Mouse (Mus musculus) neural tube, embryonic 14.5 days (tissue): ENCODE measurements around the gene Eid2. TPM values are rescaled to one million over a fixed set of nuclear protein-coding genes. Genes with fewer than 3 reads are reported as not detected.

Experiments
- ATAC-seq: fragments of 200-750 bp; cut with Nextera tagmentation; 2 replicates; pipeline ENCODE4 v1.8.0; 2017; ENCODE audit warnings: low read depth, mild to moderate bottlenecking, moderate TSS enrichment, moderate library complexity
- H3K27ac ChIP-seq: fragments of 300-500 bp; sonication (generic); 2 replicates; pipeline ENCODE4 v1.5.1; 2014; ENCODE audit warnings: low read depth, mild to moderate bottlenecking, control low read depth, low read length, moderate library complexity, mixed read lengths
- H3K27me3 ChIP-seq: fragments of 300-500 bp; sonication (generic); 2 replicates; pipeline ENCODE4 v1.6.1; 2014; ENCODE audit warnings: low read length; ENCODE audit not compliant: control insufficient read depth, insufficient read depth
- H3K36me3 ChIP-seq: fragments of 300-500 bp; sonication (generic); 2 replicates; pipeline ENCODE4 v1.6.1; 2014; ENCODE audit warnings: low read length, mixed read lengths; ENCODE audit not compliant: control insufficient read depth, insufficient read depth
- H3K4me1 ChIP-seq: fragments of 300-500 bp; sonication (generic); 2 replicates; pipeline ENCODE4 v1.6.1; 2014; ENCODE audit warnings: low read length; ENCODE audit not compliant: control insufficient read depth, insufficient read depth
- H3K4me2 ChIP-seq: fragments of 300-500 bp; sonication (generic); 2 replicates; pipeline ENCODE4 v1.6.1; 2014; ENCODE audit warnings: mild to moderate bottlenecking, low read depth, low read length, control low read depth
- H3K4me3 ChIP-seq: fragments of 300-500 bp; sonication (generic); 2 replicates; pipeline ENCODE4 v1.5.1; 2014; ENCODE audit warnings: low read depth, low read length, control low read depth, mixed read lengths
- H3K9ac ChIP-seq: fragments of 300-500 bp; sonication (generic); replicated peaks from 2 replicates; pipeline ENCODE4 v1.6.1; 2014; ENCODE audit warnings: low read depth, mild to moderate bottlenecking, control low read depth, low read length, mixed read lengths
- H3K9me3 ChIP-seq: fragments of 300-500 bp; sonication (generic); 2 replicates; pipeline ENCODE4 v1.6.1; 2016; ENCODE audit warnings: low read length; ENCODE audit not compliant: control insufficient read depth
- WGBS: fragments of 180-500 bp; shearing (Covaris S2); extraction: QIAGEN DNeasy Blood & Tissue Kit; methylation state at CpG from one replicate; pipeline ENCODE4 v1.1.7; 2014; 5-methylcytosine and 5-hydroxymethylcytosine counted together
- polyA plus RNA-seq: library from polyadenylated mRNA; unstranded; fragments of >200 nt; fragmentation: Nextera tagmentation; extraction: Ambion mirVana; gene quantifications from 2 replicates; pipeline ENCODE4 v1.2.1, GENCODE M21; 2014

Eid2 gene
- polyA plus RNA-seq, 1 experiment from 2014 or later = 7.8 TPM

- H3K36me3 ChIP-seq = no peaks in the 10 kb centered on the region
- no peak overlapping the region for H3K4me2 ChIP-seq
- no peak overlapping the region for H3K9ac ChIP-seq
- 26% methylated on average over 5 of the region's 5 CpGs for WGBS
- no peak for ATAC-seq
- H3K27ac ChIP-seq = no peak overlapping the region
- no peaks in the 10 kb centered on the region for H3K9me3 ChIP-seq
- H3K4me1 ChIP-seq = no peaks in the 10 kb centered on the region
- no peak overlapping the region for H3K4me3 ChIP-seq
- no peaks in the 10 kb centered on the region for H3K27me3 ChIP-seq
These were observed 4.8 kb upstream of the Eid2 start for GRCm38 (mm10) chr7:28262861-28263260.

- Histone ChIP-seq H3K4me3 (no peak overlapping the region), H3K36me3 (no peaks in the 10 kb centered on the region), H3K27ac (no peak overlapping the region), H3K9me3 (no peaks in the 10 kb centered on the region), H3K27me3 (no peaks in the 10 kb centered on the region), H3K9ac (no peak overlapping the region), H3K4me1 (no peaks in the 10 kb centered on the region), H3K4me2 (no peak overlapping the region)
- ATAC-seq = no peak
- WGBS = 8% methylated on average over 14 of the region's 15 CpGs
These were observed 3.9 kb upstream of the Eid2 start for GRCm38 (mm10) chr7:28263786-28264185.

GRCm38 (mm10) chr7:28265391-28265790 is 2.3 kb upstream of the Eid2 start:
- no peak for ATAC-seq
- Histone ChIP-seq H3K27ac (no peak overlapping the region), H3K9ac (no peak overlapping the region), H3K4me1 (no peaks in the 10 kb centered on the region), H3K36me3 (no peaks in the 10 kb centered on the region; the same call in 1 of the 2 replicates), H3K9me3 (no peaks in the 10 kb centered on the region), H3K4me2 (no peak overlapping the region), H3K27me3 (no peaks in the 10 kb centered on the region), H3K4me3 (no peak overlapping the region)
- WGBS = 88% methylated on average over 13 of the region's 13 CpGs

- under 1% methylated on average over 35 of the region's 62 CpGs for WGBS
- Histone ChIP-seq H3K36me3 (peaks cover 2% of the 10 kb centered on the region; the same call in 1 of the 2 replicates), H3K4me2 (peak overlapping the region; percentile 80), H3K4me3 (peak overlapping the region; percentile 90), H3K27ac (peak overlapping the region; percentile 91), H3K27me3 (no peaks in the 10 kb centered on the region), H3K9ac (peak overlapping the region; percentile 99), H3K9me3 (no peaks in the 10 kb centered on the region), H3K4me1 (no peaks in the 10 kb centered on the region)
- peak; percentile 73 for ATAC-seq
These were observed 406 bp downstream of the Eid2 start for GRCm38 (mm10) chr7:28268042-28268531.

- no peaks in the 10 kb centered on the region for H3K9me3 ChIP-seq
- H3K36me3 ChIP-seq = peaks cover 4% of the 10 kb centered on the region; the same call in 1 of the 2 replicates
- H3K4me3 ChIP-seq = peak overlapping the region; percentile 90
- H3K27ac ChIP-seq = peak overlapping the region; percentile 91
- H3K4me1 ChIP-seq = no peaks in the 10 kb centered on the region
- H3K4me2 ChIP-seq = peak overlapping the region; percentile 80
- WGBS = 28% methylated on average over 16 of the region's 16 CpGs
- no peak for ATAC-seq
- H3K9ac ChIP-seq = peak overlapping the region; percentile 99
- H3K27me3 ChIP-seq = no peaks in the 10 kb centered on the region
These were observed 895 bp downstream of the Eid2 start for GRCm38 (mm10) chr7:28268576-28268975.

- WGBS = 94% methylated on average over 12 of the region's 12 CpGs
- no peaks in the 10 kb centered on the region for H3K9me3 ChIP-seq
- H3K27me3 ChIP-seq = no peaks in the 10 kb centered on the region
- ATAC-seq = no peak
- no peak overlapping the region for H3K9ac ChIP-seq
- H3K4me2 ChIP-seq = peak overlapping the region; percentile 80; the same call in 1 of the 2 replicates
- peak overlapping the region; percentile 90; the same call in 1 of the 2 replicates for H3K4me3 ChIP-seq
- no peaks in the 10 kb centered on the region for H3K4me1 ChIP-seq
- peaks cover 4% of the 10 kb centered on the region; the same call in 1 of the 2 replicates for H3K36me3 ChIP-seq
- H3K27ac ChIP-seq = no peak overlapping the region
These were observed 1.7 kb downstream of the Eid2 start for GRCm38 (mm10) chr7:28269355-28269754.

GRCm38 (mm10) chr7:28271761-28272160 is 4.1 kb downstream of the Eid2 start:
- no peak overlapping the region for H3K9ac ChIP-seq
- H3K27ac ChIP-seq = no peak overlapping the region
- no peaks in the 10 kb centered on the region for H3K27me3 ChIP-seq
- H3K4me3 ChIP-seq = no peak overlapping the region
- ATAC-seq = no peak
- H3K9me3 ChIP-seq = no peaks in the 10 kb centered on the region
- peaks cover 4% of the 10 kb centered on the region; the same call in 1 of the 2 replicates for H3K36me3 ChIP-seq
- no peak overlapping the region for H3K4me2 ChIP-seq
- WGBS = 76% methylated on average over 3 of the region's 3 CpGs
- no peaks in the 10 kb centered on the region for H3K4me1 ChIP-seq

GRCm38 (mm10) chr7:28277237-28277614 is 9.5 kb downstream of the Eid2 start:
- Histone ChIP-seq H3K4me1 (0 out of 2 replicates have a peak, but pooled peaks cover 7% of the 10 kb centered on the region), H3K9me3 (no peaks in the 10 kb centered on the region), H3K36me3 (peaks cover 4% of the 10 kb centered on the region; the same call in 1 of the 2 replicates), H3K4me2 (no peak overlapping the region), H3K27ac (no peak overlapping the region), H3K4me3 (no peak overlapping the region; the same call in 1 of the 2 replicates), H3K9ac (no peak overlapping the region), H3K27me3 (no peaks in the 10 kb centered on the region)
- no peak for ATAC-seq
- 61% methylated on average over 8 of the region's 8 CpGs for WGBS

GRCm38 (mm10) chr7:28277615-28278278 is 10.1 kb downstream of the Eid2 start, which contains the start of gene Eid2b:
Gene Eid2b, plus strand, starts transcription at chr7:28277739.
- Histone ChIP-seq H3K27me3 (no peaks in the 10 kb centered on the region), H3K4me1 (0 out of 2 replicates have a peak, but pooled peaks cover 7% of the 10 kb centered on the region), H3K9me3 (no peaks in the 10 kb centered on the region), H3K9ac (peak within 1 kb of the TSS; percentile 94), H3K27ac (peak within 1 kb of the TSS; percentile 84), H3K4me3 (peak within 1 kb of the TSS; percentile 71), H3K4me2 (peak within 1 kb of the TSS; percentile 85), H3K36me3 (peaks cover 4% of the 10 kb centered on the region; the same call in 1 of the 2 replicates)
- 2% methylated on average over 62 of the region's 68 CpGs for WGBS
- peak; percentile 64 for ATAC-seq
